ENCODE assay signal across 8 mouse cellular contexts in genomic region chr6:70824085-70824986, GRCm38 (mm10). TPM values are rescaled to one million over a fixed set of nuclear protein-coding genes. Genes with fewer than 3 reads are reported as not detected.
DNase-seq lines count a peak whose midpoint lies in the region; ATAC-seq and TF ChIP-seq lines count a peak whose summit lies in the region.

No protein-coding gene starts in this region.

- H3K9ac ChIP-seq in forebrain, embryonic 12.5 days, result peak overlapping the region; percentile 47
- peak overlapping the region; percentile 76 for H3K9ac ChIP-seq in heart, embryonic 16.5 days (ENCODE audit: low read length)
- peak overlapping the region; percentile 61 for H3K9ac ChIP-seq in liver, embryonic 11.5 days (ENCODE audit: low read depth, low read length)

- no peaks in the 10 kb centered on the region for H3K9me3 ChIP-seq in E14TG2a.4 (ENCODE audit: low read length)
- no peaks in the 10 kb centered on the region for H3K9me3 ChIP-seq in forebrain, embryonic 12.5 days
- H3K9me3 ChIP-seq in heart, embryonic 16.5 days (replicated peaks; ENCODE audit: control insufficient read depth, low read length), result peaks cover 3% of the 10 kb centered on the region; the same call in 1 of the 2 replicates
- no peaks in the 10 kb centered on the region for H3K9me3 ChIP-seq in liver, embryonic 11.5 days (ENCODE audit: control insufficient read depth, low read length)

- peak; percentile 82 for DNase-seq in c-Kit-positive CD71-positive TER-119-positive erythroid progenitor cells, embryonic 14.5 days (ENCODE audit: low spot score)
- peak; percentile 82 for DNase-seq in kidney, postnatal 14 days
- DNase-seq in liver, embryonic 11.5 days (ENCODE audit: low spot score), result peak; percentile 64
- DNase-seq in splenic B cell, adult 2 months (ENCODE audit: low read depth, low spot score), result peak; percentile 80

- H3K4me1 ChIP-seq in E14TG2a.4 (replicated peaks; ENCODE audit: low read depth, low read length), result peaks cover 20% of the 10 kb centered on the region
- 0 out of 2 replicates have a peak, but pooled peaks cover 5% of the 10 kb centered on the region for H3K4me1 ChIP-seq in forebrain, embryonic 12.5 days
- peaks cover 10% of the 10 kb centered on the region for H3K4me1 ChIP-seq in heart, embryonic 16.5 days (ENCODE audit: control insufficient read depth, insufficient read depth, low read length)
- peaks cover 7% of the 10 kb centered on the region; the same call in 1 of the 2 replicates for H3K4me1 ChIP-seq in liver, embryonic 11.5 days (replicated peaks; ENCODE audit: control insufficient read depth, insufficient read depth, low read length)

- peak; percentile 96 for ATAC-seq in forebrain, embryonic 12.5 days (ENCODE audit: low FRiP score)
- peak; percentile 90 for ATAC-seq in heart, embryonic 16.5 days (replicated peaks; ENCODE audit: extremely low read depth, insufficient read depth, low FRiP score)
- peak; percentile 93 for ATAC-seq in liver, embryonic 11.5 days (replicated peaks; ENCODE audit: low FRiP score)
- peak; percentile 92 for ATAC-seq in monocyte, adult 5-6 weeks (replicated peaks; ENCODE audit: insufficient number of reproducible peaks, low FRiP score, low TSS enrichment, poor library complexity, severe bottlenecking)

- no peaks in the 10 kb centered on the region for H3K27me3 ChIP-seq in E14TG2a.4 (ENCODE audit: insufficient read depth, low read length)
- H3K27me3 ChIP-seq in forebrain, embryonic 12.5 days, result no peaks in the 10 kb centered on the region
- H3K27me3 ChIP-seq in heart, embryonic 16.5 days (ENCODE audit: control insufficient read depth, insufficient read depth, low read length), result no peaks in the 10 kb centered on the region
- H3K27me3 ChIP-seq in liver, embryonic 11.5 days (replicated peaks; ENCODE audit: control insufficient read depth, insufficient read depth, low read length), result no peaks in the 10 kb centered on the region
- no peaks in the 10 kb centered on the region for H3K27me3 ChIP-seq in splenic B cell, adult 2 months (ENCODE audit: control insufficient read depth, insufficient read depth, low read length, poor library complexity, severe bottlenecking)

- 11% methylated on average over 23 of the region's 23 CpGs for WGBS in forebrain, embryonic 12.5 days
- 7% methylated on average over 23 of the region's 23 CpGs for WGBS in heart, embryonic 16.5 days
- 9% methylated on average over 23 of the region's 23 CpGs for WGBS in liver, embryonic 11.5 days

- H3K4me2 ChIP-seq in forebrain, embryonic 12.5 days, result peak overlapping the region; percentile 73
- peak overlapping the region; percentile 80 for H3K4me2 ChIP-seq in heart, embryonic 16.5 days (ENCODE audit: low read depth, low read length)
- H3K4me2 ChIP-seq in liver, embryonic 11.5 days, result peak overlapping the region; percentile 76

- peak overlapping the region; percentile 76 for H3K4me3 ChIP-seq in E14TG2a.4 (replicated peaks; ENCODE audit: low read length)
- H3K4me3 ChIP-seq in forebrain, embryonic 12.5 days (replicated peaks), result peak overlapping the region; percentile 43
- peak overlapping the region; percentile 55 for H3K4me3 ChIP-seq in heart, embryonic 16.5 days (ENCODE audit: low read length)
- H3K4me3 ChIP-seq in liver, embryonic 11.5 days (ENCODE audit: low read depth, low read length), result peak overlapping the region; percentile 43

- 0 out of 2 replicates have a peak overlapping the region, but pooled peaks have one; percentile 14 for H3K27ac ChIP-seq in forebrain, embryonic 12.5 days
- H3K27ac ChIP-seq in heart, embryonic 16.5 days (ENCODE audit: low read length), result peak overlapping the region; percentile 92
- H3K27ac ChIP-seq in liver, embryonic 11.5 days (ENCODE audit: low read depth, low read length), result peak overlapping the region; percentile 46; the same call in 1 of the 2 replicates

- TF ChIP-seq CTCF in E14TG2a.4 (conservative IDR thresholded peaks at IDR 0.05; ENCODE audit: low read length), result no peak

- no peaks in the 10 kb centered on the region for H3K36me3 ChIP-seq in E14TG2a.4 (ENCODE audit: insufficient read depth, low read length)
- no peaks in the 10 kb centered on the region for H3K36me3 ChIP-seq in forebrain, embryonic 12.5 days (replicated peaks)
- no peaks in the 10 kb centered on the region for H3K36me3 ChIP-seq in heart, embryonic 16.5 days (ENCODE audit: control insufficient read depth, insufficient read depth)
- no peaks in the 10 kb centered on the region for H3K36me3 ChIP-seq in liver, embryonic 11.5 days (ENCODE audit: control insufficient read depth, insufficient read depth, low read length)
- H3K36me3 ChIP-seq in splenic B cell, adult 2 months (ENCODE audit: control insufficient read depth, insufficient read depth, low read length, poor library complexity, severe bottlenecking), result no peaks in the 10 kb centered on the region

RNA-seq across cellular contexts. Expression of gene Eif2ak3, which starts 20.0 kb away (rescaled TPM):
- 14.8 and 15.9 TPM in 2 replicates for polyA plus RNA-seq in forebrain, embryonic 12.5 days (2016; fragmentation: Nextera tagmentation; extraction: Ambion mirVana)
- polyA plus RNA-seq in heart, embryonic 16.5 days (2015; fragmentation: Nextera tagmentation; extraction: Ambion mirVana), result 6.3 and 6.5 TPM in 2 replicates
- 6.1 and 7.4 TPM in 2 replicates for polyA plus RNA-seq in liver, embryonic 11.5 days (2014; fragmentation: Nextera tagmentation; extraction: Ambion mirVana)
- 43.7 to 49.5 TPM (median 48.6 TPM) in 3 replicates for total RNA-seq in monocyte, adult 5-6 weeks (2017)

RNA-seq across cellular contexts. Expression of gene Rpia, which starts 32.3 kb away (rescaled TPM):
- 2.8 and 5.1 TPM in 2 replicates for polyA plus RNA-seq in forebrain, embryonic 12.5 days (2016; fragmentation: Nextera tagmentation; extraction: Ambion mirVana)
- 1.1 and 1.6 TPM in 2 replicates for polyA plus RNA-seq in heart, embryonic 16.5 days (2015; fragmentation: Nextera tagmentation; extraction: Ambion mirVana)
- polyA plus RNA-seq in liver, embryonic 11.5 days (2014; fragmentation: Nextera tagmentation; extraction: Ambion mirVana), result 6.5 and 8.6 TPM in 2 replicates
- 52.8 to 74.0 TPM (median 63.0 TPM) in 3 replicates for total RNA-seq in monocyte, adult 5-6 weeks (2017)

Comparison
In these comparisons a context has a peak if more than half of its experiments do, and no peak if none do; other contexts are left out.
1. Peak in every context shown above with its lines: DNase-seq, ATAC-seq, H3K4me3 ChIP-seq and H3K27ac ChIP-seq.
2. H3K27ac ChIP-seq: peak in every context shown above with its lines; median percentile 92 in heart, embryonic 16.5 days; 46 in liver, embryonic 11.5 days; 14 in forebrain, embryonic 12.5 days.